Mouse (Mus musculus) hematopoietic multipotent progenitor cell, adult 10-12 weeks (in vitro differentiated cells): ENCODE results near the gene Ttc29. TPM values are rescaled to one million over a fixed set of nuclear protein-coding genes. Genes with fewer than 3 reads are reported as not detected.

Source experiments
- polyA plus RNA-seq: library from polyadenylated mRNA; stranded (reverse); fragments of >175 nt; gene quantifications from 2 replicates; pipeline ENCODE4 v1.2.3, GENCODE M21; 2012; ENCODE audit warnings: low replicate concordance

The Ttc29 gene
- not detected in 2 replicates for polyA plus RNA-seq

GRCm38 (mm10) chr8:78213074-78213473, at the start of gene Ttc29:
Gene Ttc29 (plus strand): TSS chr8:78213297.

GRCm38 (mm10) chr8:78436071-78436651, 223.1 kb downstream of the Ttc29 start, which contains the start of gene Pou4f2:
Gene Pou4f2 (minus strand): TSS chr8:78436645.

Other genes starting within 250 kb of the Ttc29 start
- 0.04 TPM in 1 of 2 replicates, not detected in the other for gene Pou4f2, start 223.3 kb downstream of the Ttc29 start, polyA plus RNA-seq